Mouse (Mus musculus): ENCODE results near the gene Gpam. TPM values are rescaled to one million over a fixed set of nuclear protein-coding genes. Genes with fewer than 3 reads are reported as not detected.
A peak's percentile ranks its signal among the peaks of the same experiment; 100 is the strongest.

Gene Gpam
- polyA plus RNA-seq, 1 experiment from 2014 or later, result 23.6 TPM

DNA sequence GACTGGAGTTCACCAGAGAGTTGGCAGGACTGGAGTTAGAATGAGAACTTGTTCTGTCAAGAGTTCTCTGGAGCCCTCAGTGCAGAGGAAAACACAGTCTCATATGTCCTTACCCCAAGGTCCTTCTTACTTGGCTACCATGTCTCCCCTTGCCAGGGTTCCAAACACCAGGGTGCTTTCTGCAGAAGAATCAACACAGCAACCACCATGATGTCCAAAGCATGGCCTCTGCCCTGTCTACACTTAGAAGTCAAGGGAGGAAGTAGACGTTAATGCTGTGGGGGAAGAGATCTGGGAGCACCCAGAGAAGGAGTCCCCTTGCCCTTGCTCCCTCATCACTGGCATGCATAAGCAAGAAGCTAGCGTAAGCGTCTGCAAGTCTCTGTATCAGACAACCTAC lies 9.0 kb downstream of the Gpam start:
- no peak overlapping the region for H3K27ac ChIP-seq (ENCODE audit: low read depth, low read length)
- peak; percentile 44 for DNase-seq (ENCODE audit: low spot score, missing footprints)
- H3K4me1 ChIP-seq (ENCODE audit: control insufficient read depth, insufficient read depth, low read length), result peaks cover 17% of the 10 kb centered on the region
- no peaks in the 10 kb centered on the region for H3K36me3 ChIP-seq (ENCODE audit: control insufficient read depth, insufficient read depth, low read length)
- H3K27me3 ChIP-seq (ENCODE audit: control insufficient read depth, insufficient read depth, low read length), result no peaks in the 10 kb centered on the region
- no peak overlapping the region for H3K4me3 ChIP-seq (ENCODE audit: low read depth, low read length)
- no peak overlapping the region for H3K9ac ChIP-seq (ENCODE audit: low read length)
- no peak for ATAC-seq (ENCODE audit: low FRiP score)
- H3K9me3 ChIP-seq (ENCODE audit: control insufficient read depth, low read length), result no peaks in the 10 kb centered on the region
- no peak overlapping the region for H3K4me2 ChIP-seq
- WGBS, result 92% methylated on average over 3 of the region's 3 CpGs

DNA sequence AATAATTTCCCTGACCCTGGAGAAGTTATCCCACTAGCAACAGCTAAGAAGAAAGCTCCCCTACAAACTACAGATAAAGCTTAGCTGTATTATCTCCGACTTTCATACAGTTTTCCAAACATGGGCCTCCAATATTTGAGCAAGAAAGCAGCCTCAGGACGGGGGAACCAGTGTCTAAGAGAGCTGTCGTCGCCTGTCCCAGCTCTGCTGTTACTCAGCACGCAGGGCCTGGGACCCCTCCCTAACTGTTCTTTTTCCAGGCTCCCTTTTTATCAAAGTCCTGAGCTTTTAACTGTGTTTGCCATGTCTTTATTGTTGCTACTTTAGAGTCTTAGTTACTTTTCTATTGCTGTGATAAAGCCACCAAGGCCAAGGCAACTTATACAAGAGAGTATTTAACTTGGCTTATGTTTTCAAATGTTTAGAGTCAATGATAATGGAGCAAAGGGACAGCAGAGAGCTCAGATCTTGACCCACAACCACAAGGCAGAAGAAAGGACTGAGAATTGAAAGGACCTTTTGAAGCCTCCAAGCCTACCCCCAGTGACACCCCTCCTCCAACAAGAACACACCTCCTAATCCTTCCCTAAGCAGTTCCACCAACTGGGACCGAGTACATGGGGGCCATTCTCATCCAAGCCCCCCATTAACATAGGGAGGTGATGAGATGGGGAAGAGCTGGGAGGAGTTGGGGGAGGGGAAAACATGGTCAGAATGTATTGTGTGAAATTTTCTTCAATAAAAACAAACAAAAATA lies 9.8 kb downstream of the Gpam start:
- WGBS, result 60% methylated on average over 6 of the region's 6 CpGs
- Histone ChIP-seq H3K4me2 (no peak overlapping the region), H3K4me3 (ENCODE audit: low read depth, low read length) (no peak overlapping the region), H3K36me3 (ENCODE audit: control insufficient read depth, insufficient read depth, low read length) (no peaks in the 10 kb centered on the region), H3K9me3 (ENCODE audit: control insufficient read depth, low read length) (no peaks in the 10 kb centered on the region), H3K27me3 (ENCODE audit: control insufficient read depth, insufficient read depth, low read length) (no peaks in the 10 kb centered on the region), H3K27ac (ENCODE audit: low read depth, low read length) (no peak overlapping the region), H3K4me1 (ENCODE audit: control insufficient read depth, insufficient read depth, low read length) (peaks cover 11% of the 10 kb centered on the region), H3K9ac (ENCODE audit: low read length) (no peak overlapping the region)
- DNase-seq (ENCODE audit: low spot score, missing footprints) (peak; percentile 51), ATAC-seq (ENCODE audit: low FRiP score) (no peak)

DNA sequence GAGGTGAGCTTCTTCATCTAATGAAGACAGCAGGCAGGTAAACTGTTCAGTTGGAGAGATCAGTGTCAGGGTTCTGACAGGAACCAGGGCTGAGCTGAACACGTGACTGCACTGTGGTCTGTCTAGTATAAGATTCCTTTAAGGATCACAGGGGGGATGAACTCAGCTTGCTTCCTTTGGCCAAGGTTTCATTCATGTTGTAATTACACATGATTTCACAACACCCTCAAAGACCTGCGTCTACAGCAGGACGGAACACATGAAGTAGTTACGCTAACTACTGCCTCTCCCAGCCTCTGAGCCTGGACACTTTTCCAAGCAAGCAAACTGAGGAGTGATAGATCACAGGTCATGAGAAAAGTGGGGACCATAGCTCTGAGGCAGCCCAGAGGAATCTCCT lies 11.5 kb downstream of the Gpam start:
- WGBS, result 91% methylated on average over 4 of the region's 4 CpGs
- no peaks in the 10 kb centered on the region for H3K36me3 ChIP-seq (ENCODE audit: control insufficient read depth, insufficient read depth, low read length)
- ATAC-seq (ENCODE audit: low FRiP score) (no peak), DNase-seq (ENCODE audit: low spot score, missing footprints) (no peak)
- H3K9me3 ChIP-seq (ENCODE audit: control insufficient read depth, low read length), result no peaks in the 10 kb centered on the region
- no peaks in the 10 kb centered on the region for H3K27me3 ChIP-seq (ENCODE audit: control insufficient read depth, insufficient read depth, low read length)
- no peak overlapping the region for H3K4me2 ChIP-seq
- no peak overlapping the region for H3K27ac ChIP-seq (ENCODE audit: low read depth, low read length)
- peaks cover 3% of the 10 kb centered on the region; the same call in 1 of the 2 replicates for H3K4me1 ChIP-seq (ENCODE audit: control insufficient read depth, insufficient read depth, low read length)
- no peak overlapping the region for H3K4me3 ChIP-seq (ENCODE audit: low read depth, low read length)
- no peak overlapping the region for H3K9ac ChIP-seq (ENCODE audit: low read length)

DNA sequence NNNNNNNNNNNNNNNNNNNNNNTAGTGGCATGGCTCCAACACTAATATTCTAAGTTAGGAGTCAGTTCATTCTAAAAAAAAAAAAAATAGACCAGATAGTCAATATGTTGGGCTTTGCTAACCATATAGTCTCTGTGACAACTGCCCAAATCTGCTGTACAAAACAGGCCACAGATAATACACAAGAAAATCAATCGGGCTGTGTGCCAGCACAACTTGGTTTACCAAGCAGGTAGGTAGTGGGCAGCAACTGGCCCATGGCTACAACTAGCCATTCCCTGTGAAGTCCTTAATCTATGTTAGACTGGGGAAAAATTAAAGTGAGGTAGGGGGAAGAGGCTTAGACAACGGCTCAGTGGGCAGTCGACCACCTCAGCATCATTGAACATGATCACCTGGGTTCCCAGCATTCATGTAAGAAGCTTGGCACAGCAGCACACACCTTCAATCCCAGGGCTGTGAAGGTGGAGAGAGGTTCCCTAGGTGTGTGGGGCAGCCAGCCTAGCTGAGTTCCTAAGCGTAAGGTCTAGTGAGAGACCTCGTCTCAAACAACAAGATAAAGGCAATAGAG lies 12.1 kb downstream of the Gpam start:
- Histone ChIP-seq H3K4me1 (ENCODE audit: control insufficient read depth, insufficient read depth, low read length) (0 out of 2 replicates have a peak, but pooled peaks cover 2% of the 10 kb centered on the region), H3K27ac (ENCODE audit: low read depth, low read length) (no peak overlapping the region), H3K4me3 (ENCODE audit: low read depth, low read length) (no peak overlapping the region), H3K9me3 (ENCODE audit: control insufficient read depth, low read length) (no peaks in the 10 kb centered on the region), H3K4me2 (no peak overlapping the region), H3K36me3 (ENCODE audit: control insufficient read depth, insufficient read depth, low read length) (no peaks in the 10 kb centered on the region), H3K9ac (ENCODE audit: low read length) (no peak overlapping the region), H3K27me3 (ENCODE audit: control insufficient read depth, insufficient read depth, low read length) (no peaks in the 10 kb centered on the region)
- ATAC-seq (ENCODE audit: low FRiP score) (no peak), DNase-seq (ENCODE audit: low spot score, missing footprints) (no peak)
- 92% methylated on average over 5 of the region's 5 CpGs for WGBS

DNA sequence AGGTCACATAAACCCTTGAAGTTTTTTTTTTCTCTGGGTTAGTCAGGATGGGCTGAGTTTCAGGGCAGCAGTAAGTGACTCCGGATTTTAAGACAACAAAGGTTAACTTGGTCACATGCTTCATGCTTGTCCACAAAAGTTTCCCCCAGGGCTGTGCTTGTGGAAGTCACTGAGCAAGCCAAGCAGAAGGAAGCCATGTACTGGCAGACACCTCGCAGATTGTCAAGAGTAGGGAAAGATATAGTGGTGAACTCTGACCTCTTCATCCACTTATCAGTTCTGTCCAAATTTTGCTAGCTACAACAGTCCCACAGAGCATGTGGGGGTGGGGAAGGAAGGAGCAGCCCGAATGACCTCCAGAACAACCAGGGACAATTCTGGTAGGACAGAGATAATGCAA lies 19.1 kb downstream of the Gpam start:
- ATAC-seq (ENCODE audit: low FRiP score), result no peak
- Histone ChIP-seq H3K36me3 (ENCODE audit: control insufficient read depth, insufficient read depth, low read length) (no peaks in the 10 kb centered on the region), H3K4me1 (ENCODE audit: control insufficient read depth, insufficient read depth, low read length) (peaks cover 4% of the 10 kb centered on the region; the same call in 1 of the 2 replicates), H3K9me3 (ENCODE audit: control insufficient read depth, low read length) (no peaks in the 10 kb centered on the region), H3K27ac (ENCODE audit: low read depth, low read length) (no peak overlapping the region), H3K4me3 (ENCODE audit: low read depth, low read length) (no peak overlapping the region), H3K4me2 (no peak overlapping the region), H3K9ac (ENCODE audit: low read length) (no peak overlapping the region), H3K27me3 (ENCODE audit: control insufficient read depth, insufficient read depth, low read length) (no peaks in the 10 kb centered on the region; the same call in 1 of the 2 replicates)
- 79% methylated on average over 3 of the region's 3 CpGs for WGBS
- DNase-seq (ENCODE audit: low spot score, missing footprints), result peak; percentile 26

DNA sequence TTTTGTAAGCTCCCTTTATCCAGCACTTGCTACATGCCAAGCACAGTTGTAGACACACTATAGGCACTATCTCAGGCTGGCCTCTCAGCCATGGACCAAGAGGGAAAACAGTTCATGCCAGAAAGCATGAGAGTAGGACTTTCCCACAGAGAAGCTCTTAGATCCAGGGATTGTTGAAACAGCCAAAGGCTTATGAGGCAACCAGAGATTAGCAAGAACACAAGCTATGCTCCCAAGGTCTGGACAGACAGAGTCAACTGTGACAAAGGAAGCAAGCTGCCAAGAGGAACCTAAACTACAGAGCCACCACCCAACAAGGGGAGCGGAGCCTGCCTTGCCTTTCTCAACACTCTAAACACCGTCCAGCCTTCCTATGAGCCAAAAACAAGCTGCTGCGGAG lies 21.1 kb downstream of the Gpam start:
- Histone ChIP-seq H3K27ac (ENCODE audit: low read depth, low read length) (no peak overlapping the region), H3K36me3 (ENCODE audit: control insufficient read depth, insufficient read depth, low read length) (no peaks in the 10 kb centered on the region), H3K4me1 (ENCODE audit: control insufficient read depth, insufficient read depth, low read length) (peaks cover 4% of the 10 kb centered on the region; the same call in 1 of the 2 replicates), H3K27me3 (ENCODE audit: control insufficient read depth, insufficient read depth, low read length) (no peaks in the 10 kb centered on the region; the same call in 1 of the 2 replicates), H3K4me3 (ENCODE audit: low read depth, low read length) (no peak overlapping the region), H3K9ac (ENCODE audit: low read length) (no peak overlapping the region), H3K4me2 (no peak overlapping the region), H3K9me3 (ENCODE audit: control insufficient read depth, low read length) (no peaks in the 10 kb centered on the region)
- ATAC-seq (ENCODE audit: low FRiP score) (no peak), DNase-seq (ENCODE audit: low spot score, missing footprints) (no peak)
- WGBS, result 87% methylated on average over 3 of the region's 3 CpGs

DNA sequence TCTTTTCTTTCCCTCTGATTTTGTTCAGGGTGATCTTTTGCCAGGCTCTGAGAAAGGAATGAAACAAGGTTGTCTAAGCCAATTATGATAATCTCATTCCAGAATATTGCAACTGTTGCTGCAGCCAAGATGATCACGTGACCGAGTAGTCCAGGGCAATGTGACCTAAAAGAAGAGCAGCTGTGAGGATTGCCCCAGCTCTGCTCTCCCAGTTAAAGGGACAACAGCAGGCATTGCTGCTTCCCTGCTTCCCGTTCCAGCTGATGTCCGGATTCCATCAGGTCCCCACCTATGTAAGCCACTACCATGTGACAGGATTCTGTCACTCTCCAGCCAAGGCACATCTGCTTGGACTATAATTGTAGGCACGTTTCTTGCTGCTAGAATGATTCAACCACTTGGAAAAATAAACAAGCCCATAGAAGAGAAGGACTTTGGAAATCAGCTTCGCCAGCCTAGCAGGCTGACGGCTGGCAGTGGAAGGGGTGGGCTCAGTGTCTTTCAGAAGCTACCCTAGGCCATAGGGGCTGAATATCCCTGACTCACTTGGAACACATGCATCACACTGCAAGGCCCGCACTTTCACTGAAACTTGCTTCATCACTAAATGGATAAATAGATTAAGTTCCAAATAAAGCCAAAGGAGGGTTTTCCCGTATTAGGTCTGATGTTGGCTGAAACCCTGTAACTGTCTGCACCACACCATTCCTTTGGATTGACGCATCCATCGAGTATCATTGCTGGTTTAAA lies 23.8 kb downstream of the Gpam start:
- DNase-seq (ENCODE audit: low spot score, missing footprints) (peak; percentile 83), ATAC-seq (ENCODE audit: low FRiP score) (peak; percentile 33)
- WGBS, result 54% methylated on average over 11 of the region's 11 CpGs
- no peaks in the 10 kb centered on the region for H3K9me3 ChIP-seq (ENCODE audit: control insufficient read depth, low read length)
- H3K36me3 ChIP-seq (ENCODE audit: control insufficient read depth, insufficient read depth, low read length), result no peaks in the 10 kb centered on the region
- H3K4me2 ChIP-seq, result peak overlapping the region; percentile 24; the same call in 1 of the 2 replicates
- H3K4me3 ChIP-seq (ENCODE audit: low read depth, low read length), result no peak overlapping the region
- H3K4me1 ChIP-seq (ENCODE audit: control insufficient read depth, insufficient read depth, low read length), result peaks cover 5% of the 10 kb centered on the region
- no peaks in the 10 kb centered on the region; the same call in 1 of the 2 replicates for H3K27me3 ChIP-seq (ENCODE audit: control insufficient read depth, insufficient read depth, low read length)
- 0 out of 2 replicates have a peak overlapping the region, but pooled peaks have one; percentile 12 for H3K9ac ChIP-seq (ENCODE audit: low read length)
- H3K27ac ChIP-seq (ENCODE audit: low read depth, low read length), result peak overlapping the region; percentile 35; the same call in 1 of the 2 replicates

DNA sequence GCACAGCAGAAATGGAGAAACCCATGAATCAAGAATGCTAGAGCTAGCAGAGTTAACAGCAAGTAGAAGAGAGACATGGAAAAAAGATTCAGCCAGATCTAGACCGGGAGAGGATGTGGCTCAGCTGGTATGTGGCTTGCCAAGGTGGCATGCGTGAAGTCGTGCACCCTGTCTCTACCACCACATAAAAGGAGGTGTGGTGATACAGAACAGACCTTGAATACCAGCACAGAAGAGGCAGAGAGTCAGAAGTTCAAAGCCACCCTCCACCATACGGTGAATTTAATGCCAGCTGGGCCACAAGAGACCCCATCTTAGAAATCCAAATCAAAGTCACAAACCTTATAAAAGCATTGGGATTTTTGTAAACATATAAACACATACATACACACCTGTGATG lies 25.4 kb downstream of the Gpam start:
- Histone ChIP-seq H3K4me2 (no peak overlapping the region), H3K4me3 (ENCODE audit: low read depth, low read length) (no peak overlapping the region), H3K27ac (ENCODE audit: low read depth, low read length) (no peak overlapping the region), H3K9ac (ENCODE audit: low read length) (no peak overlapping the region), H3K27me3 (ENCODE audit: control insufficient read depth, insufficient read depth, low read length) (no peaks in the 10 kb centered on the region; the same call in 1 of the 2 replicates), H3K4me1 (ENCODE audit: control insufficient read depth, insufficient read depth, low read length) (peaks cover 9% of the 10 kb centered on the region), H3K9me3 (ENCODE audit: control insufficient read depth, low read length) (no peaks in the 10 kb centered on the region), H3K36me3 (ENCODE audit: control insufficient read depth, insufficient read depth, low read length) (no peaks in the 10 kb centered on the region)
- DNase-seq (ENCODE audit: low spot score, missing footprints) (no peak), ATAC-seq (ENCODE audit: low FRiP score) (no peak)
- whole genome bisulfite sequencing, result 85% methylated on average over 4 of the region's 4 CpGs
